Comparison of ENCODE assay signal across 18 mouse cellular contexts in genomic region chr8:122155082-122155643, GRCm38 (mm10).
A peak's percentile ranks its signal among the peaks of the same experiment; 100 is the strongest.
DNase-seq lines count a peak whose midpoint lies in the region; ATAC-seq lines count a peak whose summit lies in the region.
"Had no signal": no experiment of that assay in that cellular context is flagged by ENCODE, and none has a peak within 500 bp of the region (broad histone marks: within the 10 kb centered on the region; RNA-seq: fewer than 3 reads in every experiment).

No protein-coding gene starts in this region.

- no peaks in the 10 kb centered on the region for H3K36me3 ChIP-seq in hindbrain, embryonic 11.5 days (ENCODE audit: control insufficient read depth, insufficient read depth, low read length)
- no peaks in the 10 kb centered on the region for H3K36me3 ChIP-seq in hindbrain, embryonic 12.5 days
- H3K36me3 ChIP-seq in embryonic facial prominence, embryonic 13.5 days, result no peaks in the 10 kb centered on the region
- no peaks in the 10 kb centered on the region for H3K36me3 ChIP-seq in liver, embryonic 12.5 days
- H3K36me3 ChIP-seq: forebrain, embryonic 15.5 days; kidney, embryonic 15.5 days; limb, embryonic 12.5 days; midbrain, embryonic 12.5 days had no signal

- H3K9me3 ChIP-seq in hindbrain, embryonic 11.5 days (ENCODE audit: control insufficient read depth, low read length), result no peaks in the 10 kb centered on the region
- no peaks in the 10 kb centered on the region for H3K9me3 ChIP-seq in hindbrain, embryonic 12.5 days (replicated peaks)
- H3K9me3 ChIP-seq in embryonic facial prominence, embryonic 13.5 days, result no peaks in the 10 kb centered on the region
- no peaks in the 10 kb centered on the region for H3K9me3 ChIP-seq in liver, embryonic 12.5 days (replicated peaks)
- H3K9me3 ChIP-seq: forebrain, embryonic 15.5 days; kidney, embryonic 15.5 days; limb, embryonic 12.5 days; midbrain, embryonic 12.5 days had no signal

- H3K4me2 ChIP-seq in hindbrain, embryonic 11.5 days (replicated peaks; ENCODE audit: low read depth, low read length), result no peak overlapping the region
- no peak overlapping the region for H3K4me2 ChIP-seq in hindbrain, embryonic 12.5 days (replicated peaks)
- no peak overlapping the region for H3K4me2 ChIP-seq in embryonic facial prominence, embryonic 13.5 days
- H3K4me2 ChIP-seq in liver, embryonic 12.5 days, result no peak overlapping the region
- H3K4me2 ChIP-seq: forebrain, embryonic 15.5 days; kidney, embryonic 15.5 days; limb, embryonic 12.5 days; midbrain, embryonic 12.5 days had no signal

- no peaks in the 10 kb centered on the region for H3K27me3 ChIP-seq in hindbrain, embryonic 11.5 days (ENCODE audit: control insufficient read depth, insufficient read depth, low read length)
- no peaks in the 10 kb centered on the region for H3K27me3 ChIP-seq in hindbrain, embryonic 12.5 days
- H3K27me3 ChIP-seq in embryonic facial prominence, embryonic 13.5 days, result no peaks in the 10 kb centered on the region
- peaks cover 5% of the 10 kb centered on the region; the same call in 1 of the 2 replicates for H3K27me3 ChIP-seq in liver, embryonic 12.5 days (replicated peaks)
- H3K27me3 ChIP-seq: forebrain, embryonic 15.5 days; kidney, embryonic 15.5 days; limb, embryonic 12.5 days; midbrain, embryonic 12.5 days had no signal

- no peak overlapping the region for H3K4me3 ChIP-seq in hindbrain, embryonic 11.5 days (ENCODE audit: low read depth, low read length)
- no peak overlapping the region for H3K4me3 ChIP-seq in hindbrain, embryonic 12.5 days
- no peak overlapping the region for H3K4me3 ChIP-seq in embryonic facial prominence, embryonic 13.5 days
- no peak overlapping the region for H3K4me3 ChIP-seq in liver, embryonic 12.5 days
- H3K4me3 ChIP-seq: forebrain, embryonic 15.5 days; kidney, embryonic 15.5 days; limb, embryonic 12.5 days; midbrain, embryonic 12.5 days had no signal

- DNase-seq in hindbrain, embryonic 11.5 days (ENCODE audit: low spot score), result peak; percentile 28
- DNase-seq in 3134 (ENCODE audit: extremely low read depth, insufficient read length, low spot score) (peak; percentile 52), MN1 (ENCODE audit: low spot score) (peak; percentile 77)
- no peak for DNase-seq in left cerebral cortex, postnatal 14 days (ENCODE audit: low spot score in 2 of 2)
- DNase-seq in left cerebral cortex, adult 9 months (ENCODE audit: low spot score in 2 of 2), result no peak
- DNase-seq: adrenal gland, postnatal 36 days; cerebellum, adult 11-12 months; gastrocnemius, postnatal 36 days; liver, postnatal 0 days; retina, postnatal 1 day; spleen, adult 18-20 months had no signal

- no peak overlapping the region for H3K9ac ChIP-seq in hindbrain, embryonic 11.5 days (ENCODE audit: low read depth, low read length)
- H3K9ac ChIP-seq in hindbrain, embryonic 12.5 days, result no peak overlapping the region
- H3K9ac ChIP-seq in embryonic facial prominence, embryonic 13.5 days, result 0 out of 2 replicates have a peak overlapping the region, but pooled peaks have one; percentile 36
- no peak overlapping the region for H3K9ac ChIP-seq in liver, embryonic 12.5 days
- H3K9ac ChIP-seq: forebrain, embryonic 15.5 days; kidney, embryonic 15.5 days; limb, embryonic 12.5 days; liver, postnatal 0 days; midbrain, embryonic 12.5 days had no signal

- ATAC-seq in hindbrain, embryonic 11.5 days (ENCODE audit: low FRiP score), result no peak
- ATAC-seq in hindbrain, embryonic 12.5 days (ENCODE audit: low FRiP score), result no peak
- no peak for ATAC-seq in embryonic facial prominence, embryonic 13.5 days (ENCODE audit: insufficient number of reproducible peaks, insufficient read depth, low FRiP score, low TSS enrichment, low read depth)
- ATAC-seq in liver, embryonic 12.5 days, result no peak
- ATAC-seq: forebrain, embryonic 15.5 days; liver, postnatal 0 days had no signal

- 0 out of 2 replicates have a peak, but pooled peaks cover 2% of the 10 kb centered on the region for H3K4me1 ChIP-seq in hindbrain, embryonic 11.5 days (replicated peaks; ENCODE audit: control insufficient read depth, insufficient read depth, low read length)
- H3K4me1 ChIP-seq in hindbrain, embryonic 12.5 days, result peaks cover 9% of the 10 kb centered on the region
- peaks cover 23% of the 10 kb centered on the region for H3K4me1 ChIP-seq in embryonic facial prominence, embryonic 13.5 days
- H3K4me1 ChIP-seq in liver, embryonic 12.5 days, result no peaks in the 10 kb centered on the region
- H3K4me1 ChIP-seq: forebrain, embryonic 15.5 days had no signal

- WGBS in hindbrain, embryonic 11.5 days, result 13% methylated on average over 10 of the region's 10 CpGs
- WGBS in hindbrain, embryonic 12.5 days, result 15% methylated on average over 10 of the region's 10 CpGs
- WGBS in embryonic facial prominence, embryonic 13.5 days, result 27% methylated on average over 10 of the region's 10 CpGs
- WGBS in liver, embryonic 12.5 days (ENCODE audit: insufficient replicate concordance), result 55% methylated on average over 10 of the region's 10 CpGs

- intact Hi-C loops in left cerebral cortex, postnatal 14 days (cut with DNase I), result no loop called here

- H3K27ac ChIP-seq in hindbrain, embryonic 11.5 days (ENCODE audit: low read depth, low read length), result no peak overlapping the region
- H3K27ac ChIP-seq in hindbrain, embryonic 12.5 days, result no peak overlapping the region
- H3K27ac ChIP-seq in embryonic facial prominence, embryonic 13.5 days, result no peak overlapping the region
- no peak overlapping the region for H3K27ac ChIP-seq in liver, embryonic 12.5 days
- H3K27ac ChIP-seq: forebrain, embryonic 15.5 days; kidney, embryonic 15.5 days; limb, embryonic 12.5 days; midbrain, embryonic 12.5 days had no signal

Comparison
In these comparisons a context has a peak if more than half of its experiments do, and no peak if none do; other contexts are left out.
1. DNase-seq: peak in hindbrain, embryonic 11.5 days (single experiment), 3134 (single experiment) and MN1 (single experiment); none in left cerebral cortex, postnatal 14 days (0 of 2) and left cerebral cortex, adult 9 months (0 of 2).